Mouse (Mus musculus): ENCODE results near the gene Tmod2. TPM values are rescaled to one million over a fixed set of nuclear protein-coding genes. Genes with fewer than 3 reads are reported as not detected.

The Tmod2 gene
- polyA plus RNA-seq, 1 experiment from 2014 or later = 0.54 TPM

GRCm38 (mm10) chr9:75564892-75565291 lies 46.2 kb downstream of the Tmod2 start:
- Histone ChIP-seq H3K36me3 (replicated peaks) (no peaks in the 10 kb centered on the region), H3K27ac (replicated peaks) (no peak overlapping the region), H3K4me2 (no peak overlapping the region), H3K9me3 (replicated peaks) (no peaks in the 10 kb centered on the region), H3K4me1 (replicated peaks) (peaks cover 20% of the 10 kb centered on the region), H3K4me3 (replicated peaks) (no peak overlapping the region), H3K27me3 (peaks cover 6% of the 10 kb centered on the region; the same call in 1 of the 2 replicates), H3K9ac (no peak overlapping the region)
- WGBS (ENCODE audit: insufficient replicate concordance) = 74% methylated on average over 6 of the region's 6 CpGs
- ATAC-seq (ENCODE audit: insufficient read depth) = no peak

- no peaks in the 10 kb centered on the region for H3K36me3 ChIP-seq (replicated peaks)
- ATAC-seq (ENCODE audit: insufficient read depth) = peak; percentile 38; the same call in 1 of the 2 replicates
- H3K9me3 ChIP-seq (replicated peaks) = no peaks in the 10 kb centered on the region
- no peak overlapping the region for H3K27ac ChIP-seq (replicated peaks)
- H3K4me3 ChIP-seq (replicated peaks) = no peak overlapping the region
- H3K4me2 ChIP-seq = peak overlapping the region; percentile 40; the same call in 1 of the 2 replicates
- H3K4me1 ChIP-seq (replicated peaks) = peaks cover 29% of the 10 kb centered on the region
- H3K9ac ChIP-seq = no peak overlapping the region
- H3K27me3 ChIP-seq = peaks cover 6% of the 10 kb centered on the region; the same call in 1 of the 2 replicates
- WGBS (ENCODE audit: insufficient replicate concordance) = 22% methylated on average over 6 of the region's 6 CpGs
Measured at GRCm38 (mm10) chr9:75563622-75564021, 47.5 kb downstream of the Tmod2 start.

- ATAC-seq (ENCODE audit: insufficient read depth) = no peak
- peaks cover 33% of the 10 kb centered on the region for H3K4me1 ChIP-seq (replicated peaks)
- peaks cover 6% of the 10 kb centered on the region; the same call in 1 of the 2 replicates for H3K27me3 ChIP-seq
- H3K36me3 ChIP-seq (replicated peaks) = no peaks in the 10 kb centered on the region
- H3K9me3 ChIP-seq (replicated peaks) = no peaks in the 10 kb centered on the region
- no peak overlapping the region for H3K4me3 ChIP-seq (replicated peaks)
- H3K9ac ChIP-seq = no peak overlapping the region
- H3K27ac ChIP-seq (replicated peaks) = no peak overlapping the region
- peak overlapping the region; percentile 40; the same call in 1 of the 2 replicates for H3K4me2 ChIP-seq
- WGBS (ENCODE audit: insufficient replicate concordance) = 50% methylated on average over 2 of the region's 2 CpGs
Measured at GRCm38 (mm10) chr9:75563176-75563575, 47.9 kb downstream of the Tmod2 start.

- 72% methylated on average over 13 of the region's 13 CpGs for WGBS (ENCODE audit: insufficient replicate concordance)
- Histone ChIP-seq H3K4me1 (replicated peaks) (peaks cover 49% of the 10 kb centered on the region), H3K27me3 (no peaks in the 10 kb centered on the region), H3K9ac (no peak overlapping the region), H3K36me3 (replicated peaks) (no peaks in the 10 kb centered on the region), H3K4me3 (replicated peaks) (no peak overlapping the region), H3K27ac (replicated peaks) (no peak overlapping the region), H3K9me3 (replicated peaks) (no peaks in the 10 kb centered on the region), H3K4me2 (no peak overlapping the region)
- no peak for ATAC-seq (ENCODE audit: insufficient read depth)
Measured at GRCm38 (mm10) chr9:75561040-75561669, 50.0 kb downstream of the Tmod2 start.

GRCm38 (mm10) chr9:75560353-75560752 lies 50.8 kb downstream of the Tmod2 start:
- no peaks in the 10 kb centered on the region for H3K27me3 ChIP-seq
- no peak for ATAC-seq (ENCODE audit: insufficient read depth)
- H3K4me3 ChIP-seq (replicated peaks) = no peak overlapping the region
- no peak overlapping the region for H3K9ac ChIP-seq
- H3K4me1 ChIP-seq (replicated peaks) = peaks cover 49% of the 10 kb centered on the region
- no peaks in the 10 kb centered on the region for H3K9me3 ChIP-seq (replicated peaks)
- H3K36me3 ChIP-seq (replicated peaks) = no peaks in the 10 kb centered on the region
- no peak overlapping the region for H3K27ac ChIP-seq (replicated peaks)
- no peak overlapping the region for H3K4me2 ChIP-seq

GRCm38 (mm10) chr9:75559512-75560012 lies 51.6 kb downstream of the Tmod2 start, which contains the start of gene Tmod3:
Tmod3 (minus strand) TSS chr9:75559657.
- Histone ChIP-seq H3K4me3 (replicated peaks) (peak within 1 kb of the TSS; percentile 76), H3K27me3 (no peaks in the 10 kb centered on the region), H3K4me2 (peak within 1 kb of the TSS; percentile 86), H3K9me3 (replicated peaks) (no peaks in the 10 kb centered on the region), H3K4me1 (replicated peaks) (peaks cover 49% of the 10 kb centered on the region), H3K9ac (peak within 1 kb of the TSS; percentile 75), H3K27ac (replicated peaks) (peak within 1 kb of the TSS; percentile 88), H3K36me3 (replicated peaks) (no peaks in the 10 kb centered on the region)
- WGBS (ENCODE audit: insufficient replicate concordance) = 2% methylated on average over 21 of the region's 21 CpGs
- peak; percentile 93 for ATAC-seq (ENCODE audit: insufficient read depth)

- Histone ChIP-seq H3K36me3 (replicated peaks) (no peaks in the 10 kb centered on the region), H3K4me1 (replicated peaks) (peaks cover 46% of the 10 kb centered on the region), H3K27ac (replicated peaks) (peak overlapping the region; percentile 88), H3K9ac (peak overlapping the region; percentile 75), H3K4me3 (replicated peaks) (peak overlapping the region; percentile 76), H3K27me3 (no peaks in the 10 kb centered on the region), H3K4me2 (peak overlapping the region; percentile 86), H3K9me3 (replicated peaks) (no peaks in the 10 kb centered on the region)
- ATAC-seq (ENCODE audit: insufficient read depth) = peak; percentile 91
- under 1% methylated on average over 47 of the region's 47 CpGs for WGBS (ENCODE audit: insufficient replicate concordance)
Measured at GRCm38 (mm10) chr9:75558812-75559511, 52.2 kb downstream of the Tmod2 start.

GRCm38 (mm10) chr9:75558360-75558759 lies 52.8 kb downstream of the Tmod2 start:
- Histone ChIP-seq H3K4me2 (peak overlapping the region; percentile 86), H3K9ac (peak overlapping the region; percentile 75), H3K36me3 (replicated peaks) (no peaks in the 10 kb centered on the region), H3K9me3 (replicated peaks) (no peaks in the 10 kb centered on the region), H3K4me3 (replicated peaks) (peak overlapping the region; percentile 76), H3K27me3 (no peaks in the 10 kb centered on the region), H3K4me1 (replicated peaks) (peaks cover 40% of the 10 kb centered on the region), H3K27ac (replicated peaks) (peak overlapping the region; percentile 88)
- ATAC-seq (ENCODE audit: insufficient read depth) = no peak
- 19% methylated on average over 3 of the region's 3 CpGs for WGBS (ENCODE audit: insufficient replicate concordance)

GRCm38 (mm10) chr9:75553719-75554118 lies 57.4 kb downstream of the Tmod2 start:
- Histone ChIP-seq H3K4me2 (no peak overlapping the region), H3K9me3 (replicated peaks) (no peaks in the 10 kb centered on the region), H3K36me3 (replicated peaks) (no peaks in the 10 kb centered on the region), H3K27me3 (no peaks in the 10 kb centered on the region), H3K27ac (replicated peaks) (no peak overlapping the region), H3K4me1 (replicated peaks) (peaks cover 32% of the 10 kb centered on the region), H3K4me3 (replicated peaks) (no peak overlapping the region), H3K9ac (no peak overlapping the region)
- WGBS (ENCODE audit: insufficient replicate concordance) = 64% methylated on average over 4 of the region's 4 CpGs
- no peak for ATAC-seq (ENCODE audit: insufficient read depth)

- Histone ChIP-seq H3K9ac (no peak overlapping the region), H3K27me3 (no peaks in the 10 kb centered on the region), H3K36me3 (replicated peaks) (no peaks in the 10 kb centered on the region), H3K4me1 (replicated peaks) (peaks cover 26% of the 10 kb centered on the region), H3K9me3 (replicated peaks) (no peaks in the 10 kb centered on the region), H3K27ac (replicated peaks) (no peak overlapping the region), H3K4me2 (no peak overlapping the region), H3K4me3 (replicated peaks) (no peak overlapping the region)
- WGBS (ENCODE audit: insufficient replicate concordance) = 48% methylated on average over 5 of the region's 5 CpGs
- ATAC-seq (ENCODE audit: insufficient read depth) = no peak
Measured at GRCm38 (mm10) chr9:75551342-75551741, 59.8 kb downstream of the Tmod2 start.

GRCm38 (mm10) chr9:75549010-75549409 lies 62.1 kb downstream of the Tmod2 start:
- no peak overlapping the region for H3K4me3 ChIP-seq (replicated peaks)
- peaks cover 30% of the 10 kb centered on the region for H3K4me1 ChIP-seq (replicated peaks)
- no peak for ATAC-seq (ENCODE audit: insufficient read depth)
- no peak overlapping the region for H3K27ac ChIP-seq (replicated peaks)
- H3K9me3 ChIP-seq (replicated peaks) = no peaks in the 10 kb centered on the region
- H3K9ac ChIP-seq = no peak overlapping the region
- no peaks in the 10 kb centered on the region for H3K27me3 ChIP-seq
- H3K4me2 ChIP-seq = no peak overlapping the region
- 55% methylated on average over 8 of the region's 8 CpGs for WGBS (ENCODE audit: insufficient replicate concordance)
- H3K36me3 ChIP-seq (replicated peaks) = no peaks in the 10 kb centered on the region

Data from liver, embryonic 15.5 days (tissue).